Comparison of ENCODE assay signal across 30 mouse cellular contexts in genomic region chr19:29973396-29973795, GRCm38 (mm10). TPM values are rescaled to one million over a fixed set of nuclear protein-coding genes. Genes with fewer than 3 reads are reported as not detected.
DNase-seq lines count a peak whose midpoint lies in the region; ATAC-seq lines count a peak whose summit lies in the region.
"Had no signal": no experiment of that assay in that cellular context is flagged by ENCODE, and none has a peak within 500 bp of the region (broad histone marks: within the 10 kb centered on the region; RNA-seq: fewer than 3 reads in every experiment).

No protein-coding gene starts in this region.

- 0 out of 2 replicates have a peak, but pooled peaks cover 5% of the 10 kb centered on the region for H3K27me3 ChIP-seq in heart, embryonic 12.5 days (replicated peaks)
- H3K27me3 ChIP-seq: embryonic facial prominence, embryonic 12.5 days; heart, embryonic 15.5 days; hindbrain, embryonic 13.5 days; limb, embryonic 13.5 days; liver, embryonic 12.5 days; midbrain, embryonic 12.5 days had no signal

- H3K4me2 ChIP-seq in heart, embryonic 12.5 days = no peak overlapping the region
- H3K4me2 ChIP-seq: embryonic facial prominence, embryonic 12.5 days; heart, embryonic 15.5 days; hindbrain, embryonic 13.5 days; limb, embryonic 13.5 days; liver, embryonic 12.5 days; midbrain, embryonic 12.5 days had no signal

- no peaks in the 10 kb centered on the region for H3K4me1 ChIP-seq in heart, embryonic 12.5 days (replicated peaks)
- H3K4me1 ChIP-seq: embryonic facial prominence, embryonic 12.5 days; heart, embryonic 15.5 days; hindbrain, embryonic 13.5 days; limb, embryonic 13.5 days; liver, embryonic 12.5 days; midbrain, embryonic 12.5 days had no signal

- no peak overlapping the region for H3K9ac ChIP-seq in heart, embryonic 12.5 days
- H3K9ac ChIP-seq: embryonic facial prominence, embryonic 12.5 days; forebrain, postnatal 0 days; heart, embryonic 15.5 days; hindbrain, embryonic 13.5 days; limb, embryonic 13.5 days; liver, embryonic 12.5 days; midbrain, embryonic 12.5 days had no signal

- ATAC-seq in heart, embryonic 12.5 days (ENCODE audit: insufficient number of reproducible peaks, low FRiP score) = no peak
- ATAC-seq: CD4-positive, CD25-positive, alpha-beta regulatory T cell, adult 4 months; forebrain, postnatal 0 days; liver, embryonic 12.5 days had no signal

- no peak overlapping the region for H3K27ac ChIP-seq in heart, embryonic 12.5 days (ENCODE audit: poor library complexity, severe bottlenecking)
- H3K27ac ChIP-seq: embryonic facial prominence, embryonic 12.5 days; heart, embryonic 15.5 days; hindbrain, embryonic 13.5 days; limb, embryonic 13.5 days; liver, embryonic 12.5 days; midbrain, embryonic 12.5 days had no signal

- intact Hi-C loops in gastrocnemius, postnatal 36 days (cut with DNase I) = no loop called here
- intact Hi-C loops in heart, postnatal 36 days (cut with DNase I) = no loop called here

- DNase-seq in heart, adult 11 months = peak; percentile 98
- DNase-seq in adipocyte (ENCODE audit: low spot score) = peak; percentile 31
- DNase-seq in gastrocnemius, postnatal 36 days = peak; percentile 23 to 39
- peak; percentile 29 to 44 for DNase-seq in heart, postnatal 36 days
- no peak for DNase-seq in kidney, adult 18-20 months
- DNase-seq in kidney, postnatal 4 days = no peak
- DNase-seq in frontal cortex, postnatal 25 days (ENCODE audit: low spot score in 2 of 2) = no peak
- DNase-seq: adrenal gland, postnatal 36 days; cerebellum, adult 11 months; cerebellum, postnatal 14 days; forebrain, postnatal 0 days; kidney, adult 11 months; lung, postnatal 10 days; spleen, adult 18-20 months had no signal

- WGBS in heart, embryonic 12.5 days = 62% methylated on average over 5 of the region's 5 CpGs

- H3K9me3 ChIP-seq in heart, embryonic 12.5 days (replicated peaks) = no peaks in the 10 kb centered on the region
- H3K9me3 ChIP-seq: embryonic facial prominence, embryonic 12.5 days; heart, embryonic 15.5 days; hindbrain, embryonic 13.5 days; limb, embryonic 13.5 days; midbrain, embryonic 12.5 days had no signal

- no peak overlapping the region for H3K4me3 ChIP-seq in heart, embryonic 12.5 days
- H3K4me3 ChIP-seq: embryonic facial prominence, embryonic 12.5 days; heart, embryonic 15.5 days; hindbrain, embryonic 13.5 days; limb, embryonic 13.5 days; liver, embryonic 12.5 days; midbrain, embryonic 12.5 days had no signal

- H3K36me3 ChIP-seq in heart, embryonic 12.5 days = no peaks in the 10 kb centered on the region
- H3K36me3 ChIP-seq: embryonic facial prominence, embryonic 12.5 days; heart, embryonic 15.5 days; hindbrain, embryonic 13.5 days; limb, embryonic 13.5 days; liver, embryonic 12.5 days; midbrain, embryonic 12.5 days had no signal

RNA-seq across cellular contexts. Expression of gene Trpd52l3, which starts 30.2 kb away (rescaled TPM):
- polyA plus RNA-seq in heart, embryonic 12.5 days (2016; fragmentation: Nextera tagmentation; extraction: Ambion mirVana) = not detected in 2 replicates
- total RNA-seq in gastrocnemius, postnatal 36 days (2021) = not detected
- not detected for total RNA-seq in heart, postnatal 36 days (2021)
- total RNA-seq: adrenal gland, postnatal 36 days; forebrain, postnatal 0 days; layer of hippocampus, postnatal 14 days; left cerebral cortex, postnatal 10 days; megakaryocyte, adult 5-6 weeks; neutrophil, adult 5-6 weeks had no signal
- polyA plus RNA-seq: CD4-positive, CD25-positive, alpha-beta regulatory T cell, adult 4 months; embryonic facial prominence, embryonic 12.5 days; forebrain, embryonic 11.5 days; forebrain, postnatal 0 days; heart, embryonic 15.5 days; hindbrain, embryonic 13.5 days; large intestine, adult 2 months; limb, embryonic 13.5 days; liver, embryonic 12.5 days; midbrain, embryonic 12.5 days; thymus, postnatal 0 days; urinary bladder, adult 2 months had no signal

RNA-seq across cellular contexts. Expression of gene Il33, which starts 48.5 kb away (rescaled TPM):
- polyA plus RNA-seq in heart, embryonic 12.5 days (2016; fragmentation: Nextera tagmentation; extraction: Ambion mirVana) = 5.3 and 5.5 TPM in 2 replicates
- total RNA-seq in gastrocnemius, postnatal 36 days (2021) = 1 to 10 TPM; 4.0 to 5.6 TPM
- 1 to 10 TPM; 6.1 to 7.0 TPM for total RNA-seq in heart, postnatal 36 days (2021)
- total RNA-seq: megakaryocyte, adult 5-6 weeks; neutrophil, adult 5-6 weeks had no signal
- polyA plus RNA-seq: CD4-positive, CD25-positive, alpha-beta regulatory T cell, adult 4 months had no signal

RNA-seq across cellular contexts. Expression of gene Uhrf2, which starts 56.9 kb away (rescaled TPM):
- polyA plus RNA-seq in heart, embryonic 12.5 days (2016; fragmentation: Nextera tagmentation; extraction: Ambion mirVana) = 61.6 and 68.4 TPM in 2 replicates
- 10 to 100 TPM; 10.3 to 14.3 TPM for total RNA-seq in gastrocnemius, postnatal 36 days (2021)
- 10 to 100 TPM; 21.8 to 25.0 TPM for total RNA-seq in heart, postnatal 36 days (2021)

Comparison
In these comparisons a context has a peak if more than half of its experiments do, and no peak if none do; other contexts are left out.
1. DNase-seq: peak in heart, adult 11 months (single experiment), adipocyte (single experiment), gastrocnemius, postnatal 36 days (2 of 2) and heart, postnatal 36 days (2 of 2); none in kidney, adult 18-20 months (single experiment), kidney, postnatal 4 days (0 of 2) and frontal cortex, postnatal 25 days (0 of 2).